Mouse (Mus musculus): ENCODE data around the gene Disp2. TPM values are rescaled to one million over a fixed set of nuclear protein-coding genes. Genes with fewer than 3 reads are reported as not detected.
A peak's percentile ranks its signal among the peaks of the same experiment; 100 is the strongest.

The Disp2 gene
- total RNA-seq (2021): under 1 TPM; 0.02 to 0.10 TPM
- long read RNA-seq, experiment 1: 0 reads
- long read RNA-seq, experiment 2: 0 reads

GRCm38 (mm10) chr2:118779504-118780480, at the start of gene Disp2:
Disp2 (plus strand) TSS chr2:118779719.
- intact Hi-C loops (cut with DNase I): loop anchor here (2.0 kb wide), 2 partner anchors 15 to 37 kb away; no protein-coding TSS in a partner anchor
- DNase-seq: peak; percentile 94 to 96

- no peak for DNase-seq
- intact Hi-C loops (cut with DNase I): loop anchor here (1.0 kb wide), 2 partner anchors 31 to 92 kb away; no protein-coding TSS in a partner anchor
Observed at GRCm38 (mm10) chr2:118729816-118730621, 49.5 kb upstream of the Disp2 start.

- peak; percentile 82 to 87 for DNase-seq
- intact Hi-C loops (cut with DNase I): loop anchor here (1.0 kb wide), 2 partner anchors 31 to 92 kb away; no protein-coding TSS in a partner anchor
Observed at GRCm38 (mm10) chr2:118730622-118730915, 49.0 kb upstream of the Disp2 start.

- intact Hi-C loops (cut with DNase I): no loop called here
Observed at GRCm38 (mm10) chr2:118731981-118732380, 47.5 kb upstream of the Disp2 start.

GRCm38 (mm10) chr2:118733341-118733740, 46.2 kb upstream of the Disp2 start:
- intact Hi-C loops (cut with DNase I): no loop called here
- no peak for DNase-seq

More at GRCm38 (mm10) chr2:118731981-118732380, 47.5 kb upstream of the Disp2 start:
- DNase-seq: no peak

GRCm38 (mm10) chr2:118740341-118740740, 39.2 kb upstream of the Disp2 start:
- no peak for DNase-seq
- intact Hi-C loops (cut with DNase I): loop anchor here (5.0 kb wide), 1 partner anchor 38 kb away; the partner anchor contains the start of gene Ankrd63

- DNase-seq: no peak
- intact Hi-C loops (cut with DNase I): loop anchor here (5.0 kb wide), 1 partner anchor 39 kb away; the partner anchor contains the start of gene Ankrd63
Observed at GRCm38 (mm10) chr2:118741183-118741582, 38.3 kb upstream of the Disp2 start.

- intact Hi-C loops (cut with DNase I): loop anchor here (2.0 to 5.0 kb wide), 2 partner anchors 35 to 41 kb away; partner anchors contain the start of genes Ankrd63 and Disp2
- no peak for DNase-seq
Observed at GRCm38 (mm10) chr2:118743261-118743943, 36.1 kb upstream of the Disp2 start.

GRCm38 (mm10) chr2:118744621-118745020, 34.9 kb upstream of the Disp2 start:
- no peak for DNase-seq
- intact Hi-C loops (cut with DNase I): loop anchor here (1.0 to 5.0 kb wide), 2 partner anchors 42 to 139 kb away; partner anchors contain the start of gene Ankrd63

- DNase-seq: peak; percentile 92 to 96
- intact Hi-C loops (cut with DNase I): loop anchor here (1.0 kb wide), 1 partner anchor 138 kb away; no protein-coding TSS in a partner anchor
Observed at GRCm38 (mm10) chr2:118745232-118745884, 34.2 kb upstream of the Disp2 start, which contains the start of gene Inafm2. Inafm2 (plus strand) TSS chr2:118745758.

- DNase-seq: peak; percentile 49 to 56
- intact Hi-C loops (cut with DNase I): loop anchor here (1.0 to 2.0 kb wide), 2 partner anchors 15 to 137 kb away; no protein-coding TSS in a partner anchor
Observed at GRCm38 (mm10) chr2:118745915-118746901, 33.3 kb upstream of the Disp2 start.

GRCm38 (mm10) chr2:118747301-118747960, 32.1 kb upstream of the Disp2 start:
- DNase-seq: peak in 1 of 2 experiments; percentile 47
- intact Hi-C loops (cut with DNase I): loop anchor here (2.0 kb wide), 1 partner anchor 13 kb away; no protein-coding TSS in a partner anchor

- intact Hi-C loops (cut with DNase I): no loop called here
Observed at GRCm38 (mm10) chr2:118749341-118749884, 30.1 kb upstream of the Disp2 start.

GRCm38 (mm10) chr2:118750476-118750875, 29.0 kb upstream of the Disp2 start:
- intact Hi-C loops (cut with DNase I): no loop called here
- peak; percentile 52 to 54 for DNase-seq

More at GRCm38 (mm10) chr2:118749341-118749884, 30.1 kb upstream of the Disp2 start:
- peak in 1 of 2 experiments; percentile 43 for DNase-seq

- peak in 1 of 2 experiments; percentile 46 for DNase-seq
- intact Hi-C loops (cut with DNase I): no loop called here
Observed at GRCm38 (mm10) chr2:118751896-118752791, 27.4 kb upstream of the Disp2 start.

GRCm38 (mm10) chr2:118752792-118753108, 26.8 kb upstream of the Disp2 start:
- intact Hi-C loops (cut with DNase I): no loop called here
- no peak for DNase-seq
